Mouse (Mus musculus) layer of hippocampus, postnatal 36 days (tissue): Measurements from ENCODE around the gene Chd2. TPM values are rescaled to one million over a fixed set of nuclear protein-coding genes. Genes with fewer than 3 reads are reported as not detected.
"Not testable (repeated sequence)": the region's sequence is repeated elsewhere in the genome, so short reads cannot be mapped to it uniquely, and the experiment has no call there.

Experiments used
- DNase-seq, 2 experiments: peaks; one replicate each; pipeline ENCODE4 v3.0.0; 2022
- total RNA-seq, 2 experiments: library from RNA; stranded (reverse); gene quantifications; 2 replicates each; pipeline ENCODE4 v1.2.3; 2021

The Chd2 gene
- total RNA-seq, 2 experiments from 2014 or later = 46.4 to 61.7 TPM

DNA sequence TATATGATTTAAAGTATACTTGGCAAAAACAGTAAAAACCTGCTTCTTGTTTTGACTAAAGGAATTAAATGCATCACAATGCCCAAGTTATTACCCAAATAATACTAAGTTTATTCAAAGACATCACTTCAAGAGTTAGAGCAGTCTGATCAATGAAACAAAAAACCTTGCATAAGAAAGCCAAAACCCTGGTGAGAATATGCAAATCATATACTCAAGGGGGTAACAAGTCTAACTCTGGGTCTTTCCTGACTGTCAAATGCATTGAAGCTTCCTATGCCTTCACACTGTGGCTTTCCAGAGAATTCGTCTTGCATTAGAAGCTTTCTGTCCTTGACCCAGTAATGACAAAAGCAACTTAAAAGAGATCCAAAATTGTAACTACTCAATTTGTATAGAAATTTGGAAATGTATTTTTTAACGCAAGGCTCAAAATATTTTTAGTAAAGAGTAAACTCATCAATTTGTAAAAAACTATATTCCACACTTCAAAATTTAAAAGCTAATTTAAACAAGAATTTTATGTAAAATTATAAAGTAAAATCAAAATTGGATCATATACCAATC, 2.4 kb downstream of the Chd2 start:
- no peak for DNase-seq

DNA sequence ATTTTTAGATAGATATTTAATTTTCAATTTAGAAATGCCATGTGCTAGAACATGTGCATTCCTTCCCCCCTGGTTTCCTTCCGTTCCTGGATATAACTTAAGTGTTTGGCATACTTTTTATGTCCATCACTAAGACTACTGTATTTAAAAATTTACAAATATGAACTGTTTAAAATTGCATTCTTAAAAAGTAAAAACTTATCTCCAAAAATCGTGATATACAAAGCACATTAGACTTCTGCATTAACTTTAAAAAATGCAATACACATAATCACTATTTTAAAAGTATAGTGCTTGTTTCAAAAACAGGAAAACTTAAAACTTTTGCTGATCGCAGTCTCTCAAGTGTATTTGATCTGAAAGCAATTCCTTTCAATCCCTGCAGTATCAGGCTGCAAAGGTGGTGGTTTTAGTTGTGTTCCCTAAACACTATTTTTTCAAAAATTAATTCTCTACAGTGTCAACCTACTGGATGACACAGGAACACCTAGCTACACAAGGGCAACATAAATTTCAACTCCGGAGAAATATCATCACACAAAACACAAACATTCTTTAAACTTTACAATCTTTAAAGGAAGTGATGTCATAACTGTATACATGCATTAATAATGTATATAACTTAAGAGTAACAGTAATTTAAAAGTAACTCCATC, 3.1 kb downstream of the Chd2 start:
- DNase-seq = no peak

DNA sequence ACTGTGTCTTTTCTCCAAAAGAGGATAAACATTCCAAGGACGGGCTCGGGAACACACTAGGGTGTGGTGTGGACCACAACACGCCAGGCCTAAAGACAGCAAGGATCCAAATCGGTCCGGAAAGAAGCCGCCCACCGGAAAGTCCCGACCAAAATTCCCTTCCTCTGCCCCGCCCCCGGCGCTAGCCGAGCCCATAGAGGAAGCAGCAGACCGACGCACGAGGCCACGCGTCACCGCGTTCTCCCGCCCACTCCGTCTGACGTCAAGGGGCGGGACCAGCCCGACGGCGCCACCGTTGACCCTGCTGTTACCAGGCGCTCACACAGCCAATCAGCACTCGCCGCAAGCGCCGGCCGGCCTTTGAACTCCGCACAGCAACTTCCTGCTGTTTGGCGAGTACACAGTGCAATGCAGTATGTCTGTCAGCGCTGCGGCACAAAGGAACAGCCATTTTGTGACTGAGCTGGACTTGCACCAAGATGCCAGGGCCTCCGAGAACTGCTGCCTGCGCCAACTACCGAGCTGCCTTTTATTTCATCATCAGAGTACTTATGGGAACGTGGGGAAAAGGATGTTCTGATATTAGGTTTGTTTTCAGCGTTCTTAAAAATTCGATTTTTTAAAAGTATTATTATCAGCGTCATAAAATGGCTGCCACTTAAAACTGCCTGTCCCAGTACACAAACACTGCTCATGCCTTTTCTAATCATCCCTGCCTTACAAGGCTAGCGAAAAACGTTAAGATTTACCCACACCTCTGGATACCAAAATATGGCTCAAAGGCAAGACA, 3.8 kb downstream of the Chd2 start:
- DNase-seq = peak; percentile 100

DNA sequence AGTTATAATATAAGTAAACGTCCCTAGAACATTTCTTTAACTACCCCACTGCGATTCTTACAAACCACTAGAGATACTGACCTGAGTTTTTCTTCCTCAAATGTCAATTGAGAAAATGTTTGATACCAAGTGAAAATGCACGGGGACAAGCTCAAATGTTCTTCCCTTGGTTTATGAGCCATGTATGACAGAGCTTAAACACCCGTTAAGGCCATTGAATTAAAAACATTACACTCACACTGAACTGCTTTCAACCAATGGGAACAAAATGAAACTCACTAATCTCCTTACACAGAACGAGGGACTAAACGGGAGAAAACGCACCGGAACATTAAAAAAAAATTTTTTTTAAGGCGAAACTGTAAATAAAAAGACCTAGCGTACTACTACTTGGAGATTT, 4.4 kb downstream of the Chd2 start:
- DNase-seq = no peak

DNA sequence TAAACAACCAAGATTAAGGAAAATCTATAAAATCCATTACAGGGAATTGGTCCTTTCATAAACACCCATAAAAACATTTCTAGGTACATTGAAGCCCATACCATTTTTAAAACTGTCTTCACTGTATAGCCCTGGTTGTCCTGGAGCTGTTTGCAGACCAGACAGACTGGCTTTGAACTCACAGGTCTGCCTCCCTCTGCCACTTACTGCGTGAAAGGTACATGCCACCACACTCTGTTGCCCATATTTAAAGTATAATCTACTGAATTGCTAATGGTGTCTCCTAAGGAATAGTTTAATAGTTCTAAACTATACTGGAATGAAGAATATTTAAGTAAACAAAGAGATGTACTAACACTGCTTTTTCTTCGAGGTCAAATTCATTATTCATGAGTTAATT, 5.1 kb downstream of the Chd2 start:
- DNase-seq = no peak

DNA sequence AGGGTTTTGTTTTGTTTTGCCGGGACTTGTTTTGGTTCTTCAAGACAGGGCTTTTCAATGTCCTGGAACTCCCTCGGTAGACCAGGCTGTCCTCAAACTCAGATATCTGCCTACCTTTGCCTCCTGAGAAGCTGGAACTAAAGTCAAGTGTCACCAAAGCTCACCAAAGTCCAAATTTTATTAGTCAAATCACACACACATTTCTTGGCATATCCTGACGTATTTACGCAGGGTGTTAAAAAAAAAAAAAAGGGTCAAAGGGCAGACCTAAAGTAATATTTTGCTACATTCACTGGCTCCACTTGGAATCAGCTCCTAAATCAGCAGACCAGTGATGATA, 5.8 kb downstream of the Chd2 start:
- no peak for DNase-seq

DNA sequence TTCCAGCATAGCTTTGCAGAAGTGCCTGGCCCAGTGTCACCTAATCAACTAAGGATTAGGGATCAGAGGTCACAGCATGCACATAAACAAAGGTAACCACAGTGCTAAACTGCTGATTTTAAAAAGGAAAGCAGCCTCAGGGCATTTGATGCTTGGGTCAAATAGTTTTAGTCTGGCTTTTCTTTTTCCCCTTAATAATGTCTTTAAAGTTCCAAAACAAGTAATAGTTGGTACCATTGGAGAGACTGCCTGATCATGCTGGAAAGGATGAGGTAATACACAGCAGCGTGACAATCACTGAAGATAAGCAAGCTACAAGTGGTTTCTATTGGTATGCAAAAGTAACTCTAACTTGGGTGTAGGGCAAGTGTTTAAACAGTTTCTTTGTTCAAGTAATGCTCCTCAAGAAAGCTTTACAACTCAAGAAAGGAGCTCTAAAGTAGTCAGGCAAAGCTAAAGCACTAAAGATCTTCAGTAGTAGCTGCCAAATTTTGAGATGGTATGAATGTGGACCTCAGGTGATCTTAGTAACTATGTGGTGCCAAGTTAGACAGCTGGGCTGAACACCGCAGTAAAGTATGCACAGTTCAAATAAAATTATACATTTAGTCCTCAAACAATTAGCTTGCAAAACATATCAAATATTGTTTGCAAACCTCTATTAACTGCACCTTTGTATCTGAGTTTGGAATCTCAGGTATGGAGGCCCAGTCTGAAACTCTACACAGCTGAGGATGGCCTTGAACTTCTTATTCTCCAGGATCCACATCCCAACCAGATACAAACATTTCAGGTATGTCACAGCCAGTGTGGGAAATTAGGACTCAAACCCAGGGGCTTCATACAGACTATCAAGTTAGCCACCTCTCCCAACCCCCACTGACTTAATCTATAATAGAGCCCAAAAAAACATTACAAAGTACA, 6.4 kb downstream of the Chd2 start:
- no peak for DNase-seq

DNA sequence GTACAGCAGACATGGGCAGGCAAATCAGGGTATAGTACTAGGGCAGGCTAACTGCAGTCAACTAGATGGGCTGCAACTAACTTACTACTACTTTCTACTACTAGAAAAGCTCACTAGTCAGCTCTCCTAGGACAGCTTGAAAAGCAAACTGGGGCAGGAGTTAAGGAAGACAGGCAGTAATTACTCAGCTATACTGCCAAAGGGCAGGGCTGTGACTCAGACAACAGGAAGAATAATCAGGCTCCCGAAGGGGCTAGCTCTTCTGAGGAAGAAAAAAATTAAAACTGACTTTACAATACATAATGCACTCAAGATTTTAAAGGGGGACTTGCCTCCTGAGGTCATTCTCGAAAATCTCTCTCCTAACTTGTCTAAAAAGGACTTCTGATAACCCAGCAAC, 8.2 kb downstream of the Chd2 start:
- no peak for DNase-seq

DNA sequence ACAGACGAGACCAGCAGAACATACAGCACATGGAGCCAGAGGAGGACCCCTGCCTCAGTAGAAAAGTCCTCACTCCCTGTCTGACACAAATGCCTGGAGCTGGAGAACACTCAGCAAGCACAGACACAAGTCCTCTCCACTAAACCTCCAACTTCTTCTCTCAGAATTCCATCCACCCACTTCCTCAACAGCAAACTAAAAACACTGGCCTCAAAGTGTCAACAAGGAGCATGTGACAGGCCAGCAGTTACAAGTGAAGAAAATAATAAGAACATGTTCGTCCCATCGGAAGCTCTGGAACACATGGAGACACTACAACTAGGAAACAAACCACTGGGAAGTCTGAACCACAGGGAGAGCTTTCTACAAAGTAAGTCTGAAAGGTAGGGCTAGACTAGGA, 8.7 kb downstream of the Chd2 start:
- no peak for DNase-seq

DNA sequence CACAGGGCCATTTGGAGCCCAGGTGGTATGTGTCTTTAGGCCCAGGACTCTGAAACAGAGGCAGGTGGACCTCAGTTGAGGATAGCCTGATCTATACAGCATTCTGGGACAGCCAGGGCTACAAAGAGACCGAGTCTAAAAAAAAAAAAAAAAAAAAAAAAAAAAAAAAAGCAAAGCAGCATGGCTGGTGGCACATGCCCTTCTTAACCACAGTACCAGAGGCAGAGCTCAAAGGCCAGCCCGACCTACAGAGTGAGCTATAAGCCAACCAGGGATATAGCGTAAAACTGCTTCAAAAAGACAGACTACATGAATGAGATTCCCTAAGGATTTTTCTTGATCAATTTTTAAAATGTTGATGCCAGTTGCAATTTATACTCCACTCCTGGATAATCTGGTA, 9.5 kb downstream of the Chd2 start:
- DNase-seq = no peak

DNA sequence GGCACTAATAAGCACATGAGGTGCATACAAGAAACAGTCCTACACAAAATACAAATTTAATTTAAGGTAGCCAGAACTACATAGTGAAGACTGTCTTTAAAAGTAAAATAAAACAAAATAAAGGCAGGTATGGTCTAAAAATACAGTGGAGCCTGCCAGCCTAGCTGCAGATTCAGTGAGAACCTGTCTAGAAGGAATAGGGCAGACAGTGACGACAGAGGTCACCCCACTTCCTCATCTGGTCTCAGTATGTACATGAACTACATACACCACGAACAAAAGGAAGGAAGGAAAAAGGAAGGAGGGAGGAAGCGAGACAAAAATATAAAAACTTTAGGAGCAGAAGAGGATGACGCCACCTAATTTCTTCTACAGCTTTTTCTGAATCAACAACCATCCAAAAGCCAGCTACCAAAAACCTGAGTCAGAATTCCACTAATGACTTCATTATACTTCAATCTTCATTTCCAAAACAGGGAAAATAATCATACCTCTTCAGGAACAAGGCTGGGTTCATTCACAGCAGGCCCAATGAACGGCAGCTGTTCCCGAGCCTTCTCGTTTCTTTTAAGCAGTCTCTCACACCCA, 10.0 kb downstream of the Chd2 start:
- no peak for DNase-seq

DNA sequence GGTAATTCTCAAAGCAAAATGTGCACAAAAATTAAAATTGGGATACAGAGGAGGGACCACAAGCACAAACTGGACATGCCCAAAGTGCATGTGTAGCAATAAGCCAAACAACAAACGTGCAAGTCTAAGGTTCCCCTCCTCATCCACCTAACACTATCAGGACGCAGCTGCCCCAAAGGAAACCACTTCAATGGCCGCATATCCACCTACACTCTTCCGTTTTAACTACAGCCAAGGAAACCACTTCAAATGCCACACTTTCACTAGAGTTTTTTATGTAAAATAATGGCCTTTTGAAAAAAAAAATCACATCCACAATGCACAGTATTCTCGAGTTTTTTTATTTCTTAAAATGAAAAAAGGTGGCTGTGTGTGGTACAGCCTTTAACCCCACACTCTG, 10.8 kb downstream of the Chd2 start:
- DNase-seq = no peak

DNA sequence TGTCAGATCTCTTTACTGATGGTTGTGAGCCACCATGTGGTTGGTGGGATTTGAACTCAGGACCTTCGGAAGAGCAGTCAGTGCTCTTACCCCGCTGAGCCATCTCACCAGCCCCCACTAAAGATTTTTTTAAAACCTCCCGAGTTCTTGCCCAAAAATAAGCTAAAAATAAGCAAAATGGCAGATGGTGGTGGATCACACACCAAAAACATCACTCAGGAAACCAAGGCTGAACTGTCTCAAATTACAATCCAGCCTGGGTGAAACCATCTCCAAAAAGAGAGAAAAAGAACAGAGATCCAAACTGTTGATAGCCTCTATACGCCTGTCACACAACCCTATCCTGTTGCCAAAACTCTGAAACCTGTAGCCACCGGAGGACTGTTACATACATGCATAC, 11.5 kb downstream of the Chd2 start:
- DNase-seq = no peak

DNA sequence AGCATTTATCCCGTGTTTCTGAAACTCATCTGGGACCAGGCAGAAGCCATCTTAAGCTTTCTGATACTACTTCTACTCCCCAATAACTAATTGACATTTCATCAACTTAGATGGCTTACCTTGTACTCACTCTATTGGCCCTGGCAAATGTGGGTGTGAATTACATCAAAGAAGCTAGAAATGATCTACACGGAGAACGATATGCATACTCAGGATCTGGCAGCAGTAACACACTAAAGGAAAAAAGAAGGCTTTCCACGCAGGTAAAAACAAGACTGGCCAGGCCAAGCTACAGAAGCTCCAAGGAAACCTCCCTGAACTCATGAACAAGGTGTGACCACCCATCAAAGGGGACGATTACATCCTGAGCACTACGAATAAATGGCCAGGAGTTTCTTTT, 12.4 kb downstream of the Chd2 start:
- DNase-seq = no peak

DNA sequence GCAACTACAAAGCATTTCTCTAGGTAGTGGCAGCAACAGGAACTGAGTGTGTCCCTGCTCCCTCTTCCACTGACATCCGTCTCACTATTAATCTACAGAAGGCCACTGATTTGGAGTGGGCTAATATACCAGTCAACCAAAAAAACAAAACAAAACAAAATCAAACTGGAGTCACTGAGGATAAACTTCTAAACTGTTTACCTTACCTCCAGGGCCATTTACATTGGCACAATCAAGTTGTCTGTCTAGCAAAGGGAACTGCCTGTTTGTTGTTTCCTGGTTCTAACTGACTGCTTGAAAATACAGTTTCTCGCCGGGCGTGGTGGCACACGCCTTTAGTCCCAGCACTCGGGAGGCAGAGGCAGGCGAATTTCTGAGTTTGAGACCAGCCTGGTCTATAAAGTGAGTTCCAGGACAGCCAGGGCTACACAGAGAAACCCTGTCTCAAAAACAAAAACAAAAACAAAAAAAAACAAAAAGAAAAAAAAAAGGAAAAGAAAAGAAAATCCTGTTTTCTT, 13.2 kb downstream of the Chd2 start:
- DNase-seq = not testable (repeated sequence)

DNA sequence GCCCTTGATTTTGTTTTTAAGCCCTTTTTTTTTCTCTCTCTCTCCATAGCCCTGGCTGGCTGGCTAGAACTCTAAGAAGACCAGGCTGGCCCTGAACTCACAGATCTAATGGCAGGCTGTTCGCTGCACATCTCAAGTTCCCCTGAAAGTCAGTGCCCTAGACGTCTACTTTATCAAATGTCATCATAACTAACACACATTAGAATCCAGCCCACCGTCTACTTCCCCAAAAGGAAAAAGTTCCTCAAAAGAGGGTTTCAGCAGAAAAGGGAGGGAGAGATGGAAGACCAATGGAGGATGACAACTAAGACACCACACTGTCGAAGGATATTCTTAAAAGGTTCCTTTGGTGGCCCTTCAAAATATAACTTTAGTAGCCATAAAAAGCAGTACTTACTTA, 14.4 kb downstream of the Chd2 start:
- no peak for DNase-seq

DNA sequence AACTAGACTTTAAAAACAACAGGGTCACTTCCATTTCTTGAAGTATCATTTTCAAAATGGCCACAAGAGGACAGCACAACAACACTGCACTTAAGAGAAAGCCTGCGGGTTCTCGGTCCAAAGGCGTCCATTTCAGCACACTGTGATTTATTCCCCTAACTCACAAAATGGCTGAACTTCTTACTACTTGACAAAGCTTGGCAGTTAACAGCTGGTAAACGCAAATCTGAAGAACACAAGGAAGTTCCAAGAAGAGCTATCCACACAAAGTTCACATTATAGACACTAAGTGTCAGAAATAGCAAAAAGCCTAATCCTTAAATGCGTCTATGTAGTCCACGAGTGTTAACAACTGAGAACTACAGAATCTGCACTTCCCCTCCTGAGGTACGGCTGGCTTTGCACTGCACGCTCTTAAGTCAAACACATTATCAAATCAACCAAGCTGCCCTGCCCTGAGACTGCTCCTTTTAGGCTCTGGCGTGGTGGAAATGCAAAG, 17.1 kb downstream of the Chd2 start:
- no peak for DNase-seq

DNA sequence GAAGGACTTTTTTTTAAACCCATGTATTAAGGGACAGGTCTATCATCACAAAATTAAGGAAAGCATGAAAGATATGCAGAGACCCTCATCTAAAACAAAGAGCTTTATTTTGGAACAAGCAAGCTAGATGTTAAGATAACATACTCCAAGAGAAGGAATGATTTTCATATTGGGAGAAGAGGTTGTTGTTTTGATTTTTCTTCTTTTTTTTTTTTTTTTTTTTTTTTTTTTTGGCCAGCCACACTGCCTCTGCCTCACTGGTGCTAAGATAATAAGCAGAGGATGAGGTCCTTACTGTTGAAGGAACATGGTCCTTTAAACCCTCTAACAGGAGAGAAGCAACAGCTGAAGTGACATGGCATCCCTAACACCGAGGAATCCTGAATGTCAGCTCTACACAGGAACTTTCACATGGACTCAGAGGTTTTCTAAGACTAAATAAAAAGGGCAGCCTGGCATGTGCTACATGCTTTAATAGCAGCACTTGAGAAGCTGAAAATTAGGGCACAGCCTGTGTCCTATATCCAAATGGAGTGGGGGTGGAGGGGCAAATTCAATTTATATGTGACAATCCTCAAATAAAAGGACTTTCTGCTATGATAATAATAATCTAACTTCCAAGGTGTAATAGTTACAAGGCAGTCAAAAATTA, 17.9 kb downstream of the Chd2 start:
- no peak for DNase-seq

DNA sequence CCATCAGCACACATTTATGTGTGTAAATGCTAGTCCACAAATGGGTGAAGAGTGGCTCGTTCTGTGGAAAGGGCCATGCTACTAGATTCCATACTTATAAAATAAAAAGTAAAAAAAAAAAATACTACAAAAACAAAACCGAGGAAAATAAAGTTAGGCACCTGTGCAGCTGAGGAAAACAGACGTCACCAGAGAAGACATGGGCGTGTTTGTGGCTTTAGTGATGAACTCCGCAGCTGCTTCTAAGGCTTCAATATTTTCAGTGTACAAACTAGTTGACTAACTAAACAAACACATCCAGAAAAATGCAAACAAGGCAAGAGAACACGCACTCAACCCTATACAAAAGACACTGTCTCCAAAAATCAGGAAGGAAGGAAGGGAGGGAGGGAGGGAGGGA, 18.4 kb downstream of the Chd2 start:
- DNase-seq = no peak

DNA sequence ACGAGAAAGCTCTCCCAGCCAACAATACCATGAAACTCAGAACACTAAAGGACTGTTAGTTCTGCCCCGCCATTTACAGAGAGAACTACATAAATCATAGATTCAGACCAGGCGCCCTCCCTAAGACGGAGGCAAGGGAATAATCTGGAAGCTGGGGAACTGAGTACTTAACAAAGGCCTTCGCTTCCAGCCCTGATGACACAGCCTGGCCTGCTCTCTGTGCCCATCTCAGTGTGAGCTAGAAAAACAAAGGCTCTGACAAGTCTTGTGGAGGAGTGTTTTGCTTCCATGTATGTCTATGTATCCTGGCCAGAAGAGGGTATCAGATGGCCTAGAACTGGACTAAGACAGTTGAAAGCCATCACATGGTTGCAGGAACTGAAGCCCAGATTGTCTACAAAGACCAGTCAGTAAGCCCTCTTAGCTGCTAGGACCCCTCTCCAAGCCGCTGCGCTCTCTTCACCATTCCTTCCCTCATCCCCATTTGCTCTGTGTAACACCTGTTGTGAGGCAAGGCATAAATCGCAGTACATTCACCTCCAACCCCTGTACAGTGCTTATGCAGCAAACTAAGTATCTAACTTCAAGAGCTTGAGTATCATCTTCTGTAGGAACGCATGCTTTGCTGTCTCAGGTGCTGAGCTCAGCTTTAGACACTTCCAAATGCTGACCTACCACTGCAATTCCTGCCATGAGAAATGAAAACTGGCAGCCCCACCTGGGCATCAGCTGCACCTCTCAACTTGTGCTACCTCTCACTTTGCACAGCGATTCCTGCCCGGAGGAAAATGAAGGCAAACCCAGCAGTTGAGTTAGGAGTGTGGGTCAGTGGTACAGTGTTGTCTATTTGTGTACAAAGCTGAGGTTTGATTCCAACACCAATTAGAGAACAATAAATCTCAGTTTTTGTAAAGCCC, 20.1 kb downstream of the Chd2 start:
- DNase-seq = no peak

DNA sequence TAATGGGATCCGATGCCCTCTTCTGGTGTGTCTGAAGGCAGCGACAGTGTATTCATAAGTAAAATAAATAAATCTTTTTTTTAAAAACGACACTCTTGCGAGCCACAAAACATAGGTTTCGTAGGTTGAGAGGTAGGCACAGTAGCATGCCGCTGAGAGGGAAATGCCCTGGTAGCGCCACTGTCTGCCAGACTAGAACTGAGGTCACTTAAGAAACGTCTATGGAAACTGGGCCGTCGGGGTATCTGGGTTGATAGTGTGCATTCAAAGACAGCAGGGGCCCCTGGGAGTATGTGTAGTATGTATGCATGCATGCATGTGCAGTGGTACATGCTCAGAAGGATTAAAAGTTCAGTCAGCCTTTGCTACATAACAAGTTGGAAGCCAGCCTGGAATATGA, 21.4 kb downstream of the Chd2 start:
- no peak for DNase-seq
